Mouse (Mus musculus) T-helper 1 cell (primary cell): Measurements from ENCODE around the gene Abcb6.

Source experiments
- in situ Hi-C: fragments of 300-600 bp; cut with MboI, MseI; formaldehyde crosslinking; loops from one replicate; pipeline ENCODE4 v1.15.1; 2025; ENCODE audit warnings: high pct_unique_total_duplicates

Abcb6 gene

GRCm38 (mm10) chr1:75208967-75209678 is 28.9 kb upstream of the Abcb6 start:
- in situ Hi-C loops: no loop called here

GRCm38 (mm10) chr1:75201236-75201635 is 21.0 kb upstream of the Abcb6 start:
- in situ Hi-C loops: no loop called here

- in situ Hi-C loops: loop anchor here (10.0 kb wide), 1 partner anchor 62 kb away; no protein-coding TSS in a partner anchor
Observed at GRCm38 (mm10) chr1:75192452-75192851, 12.3 kb upstream of the Abcb6 start.

- in situ Hi-C loops: loop anchor here (10.0 kb wide), 1 partner anchor 63 kb away; no protein-coding TSS in a partner anchor
Observed at GRCm38 (mm10) chr1:75191622-75192402, 11.6 kb upstream of the Abcb6 start, which contains the start of the genes Ankzf1 and Atg9a. TSS of gene Ankzf1 (plus strand) at chr1:75192151. TSS of gene Atg9a (minus strand) at chr1:75192196.

- in situ Hi-C loops: loop anchor here (10.0 kb wide), 1 partner anchor 64 kb away; no protein-coding TSS in a partner anchor
Observed at GRCm38 (mm10) chr1:75191258-75191621, 11.0 kb upstream of the Abcb6 start.

- in situ Hi-C loops: loop anchor here (10.0 kb wide), 1 partner anchor 64 kb away; no protein-coding TSS in a partner anchor
Observed at GRCm38 (mm10) chr1:75190577-75190976, 10.4 kb upstream of the Abcb6 start.

- in situ Hi-C loops: no loop called here
Observed at GRCm38 (mm10) chr1:75187914-75188483, 7.8 kb upstream of the Abcb6 start.

GRCm38 (mm10) chr1:75187126-75187525 is 6.9 kb upstream of the Abcb6 start:
- in situ Hi-C loops: no loop called here

- in situ Hi-C loops: no loop called here
Observed at GRCm38 (mm10) chr1:75185495-75185894, 5.3 kb upstream of the Abcb6 start.

GRCm38 (mm10) chr1:75182160-75182559 is 2.0 kb upstream of the Abcb6 start:
- in situ Hi-C loops: no loop called here

- in situ Hi-C loops: no loop called here
Observed at GRCm38 (mm10) chr1:75181377-75181870, 1.2 kb upstream of the Abcb6 start.

GRCm38 (mm10) chr1:75180741-75181140 is 549 bp upstream of the Abcb6 start:
- in situ Hi-C loops: no loop called here

- in situ Hi-C loops: loop anchor here (10.0 kb wide), 1 partner anchor 475 kb away; no protein-coding TSS in a partner anchor
Observed at GRCm38 (mm10) chr1:75179334-75180104, 673 bp downstream of the Abcb6 start.

GRCm38 (mm10) chr1:75168472-75169464 is 11.4 kb downstream of the Abcb6 start, which contains the start of gene Zfand2b:
TSS of gene Zfand2b (plus strand) at chr1:75168646.
- in situ Hi-C loops: loop anchor here (25.0 kb wide), 1 partner anchor 1231 kb away; no protein-coding TSS in a partner anchor

GRCm38 (mm10) chr1:75168093-75168471 is 12.1 kb downstream of the Abcb6 start:
- in situ Hi-C loops: loop anchor here (25.0 kb wide), 1 partner anchor 1231 kb away; no protein-coding TSS in a partner anchor

GRCm38 (mm10) chr1:75160256-75160617 is 20.0 kb downstream of the Abcb6 start:
- in situ Hi-C loops: loop anchor here (25.0 kb wide), 1 partner anchor 1223 kb away; no protein-coding TSS in a partner anchor

- in situ Hi-C loops: loop anchor here (25.0 kb wide), 1 partner anchor 1222 kb away; no protein-coding TSS in a partner anchor
Observed at GRCm38 (mm10) chr1:75159540-75160255, 20.5 kb downstream of the Abcb6 start.

GRCm38 (mm10) chr1:75158990-75159389 is 21.2 kb downstream of the Abcb6 start:
- in situ Hi-C loops: loop anchor here (25.0 kb wide), 1 partner anchor 1222 kb away; no protein-coding TSS in a partner anchor

- in situ Hi-C loops: loop anchor here (25.0 kb wide), 1 partner anchor 1219 kb away; no protein-coding TSS in a partner anchor
Observed at GRCm38 (mm10) chr1:75155837-75156236, 24.4 kb downstream of the Abcb6 start.
